Mouse (Mus musculus): Measurements from ENCODE around the gene Frmpd1. TPM values are rescaled to one million over a fixed set of nuclear protein-coding genes. Genes with fewer than 3 reads are reported as not detected.

Gene Frmpd1
- polyA plus RNA-seq (2017; shearing (Covaris generic)): not detected

GRCm38 (mm10) chr4:45184521-45185330, at the start of gene Frmpd1:
Gene Frmpd1, plus strand, starts transcription at chr4:45184875.

GRCm38 (mm10) chr4:45296662-45297564, 112.2 kb downstream of the Frmpd1 start, which contains the start of gene Trmt10b:
Gene Trmt10b, plus strand, starts transcription at chr4:45297127.

Other genes starting within 250 kb of the Frmpd1 start
- gene Grhpr, start 203.5 kb upstream of the Frmpd1 start, polyA plus RNA-seq (2017; shearing (Covaris generic)): 40.9 TPM
- gene Zbtb5, start 172.5 kb upstream of the Frmpd1 start, polyA plus RNA-seq (2017; shearing (Covaris generic)): 13.5 TPM
- gene Polr1e, start 166.3 kb upstream of the Frmpd1 start, polyA plus RNA-seq (2017; shearing (Covaris generic)): 68.3 TPM
- 1.3 TPM for gene Fbxo10, start 100.3 kb upstream of the Frmpd1 start, polyA plus RNA-seq (2017; shearing (Covaris generic))
- gene Tomm5, start 76.8 kb upstream of the Frmpd1 start, polyA plus RNA-seq (2017; shearing (Covaris generic)): 189 TPM
- gene Trmt10b, start 112.3 kb downstream of the Frmpd1 start, polyA plus RNA-seq (2017; shearing (Covaris generic)): 19.7 TPM
- 2.2 TPM for gene Dcaf10, start 157.2 kb downstream of the Frmpd1 start, polyA plus RNA-seq (2017; shearing (Covaris generic))
- 61.1 TPM for gene Exosc3, start 157.9 kb downstream of the Frmpd1 start, polyA plus RNA-seq (2017; shearing (Covaris generic))
- gene Slc25a51, start 223.9 kb downstream of the Frmpd1 start, polyA plus RNA-seq (2017; shearing (Covaris generic)): 30.7 TPM